Mouse (Mus musculus): ENCODE data around the gene Mmrn1. TPM values are rescaled to one million over a fixed set of nuclear protein-coding genes. Genes with fewer than 3 reads are reported as not detected.
"Not testable (repeated sequence)": the region's sequence is repeated elsewhere in the genome, so short reads cannot be mapped to it uniquely, and the experiment has no call there.

Mmrn1 gene
- 1.8 and 3.6 TPM in 2 replicates for polyA plus RNA-seq (2012; rRNA removed)

- not testable (repeated sequence) for DNase-seq (ENCODE audit: low read depth)
Observed at GRCm38 (mm10) chr6:60924676-60925075, at the start of gene Mmrn1. Gene Mmrn1, plus strand, starts transcription at chr6:60924976.

- DNase-seq (ENCODE audit: low read depth): no peak
- TF ChIP-seq CTCF (IDR thresholded peaks at IDR 0.05; ENCODE audit: borderline replicate concordance, extremely low read depth, insufficient read depth, insufficient read length) (no peak), POLR2A (IDR thresholded peaks at IDR 0.05; ENCODE audit: borderline replicate concordance, extremely low read depth, insufficient read depth, insufficient read length, poor library complexity, severe bottlenecking) (no peak)
Observed at GRCm38 (mm10) chr6:60880362-60880761, 44.4 kb upstream of the Mmrn1 start.

DNA sequence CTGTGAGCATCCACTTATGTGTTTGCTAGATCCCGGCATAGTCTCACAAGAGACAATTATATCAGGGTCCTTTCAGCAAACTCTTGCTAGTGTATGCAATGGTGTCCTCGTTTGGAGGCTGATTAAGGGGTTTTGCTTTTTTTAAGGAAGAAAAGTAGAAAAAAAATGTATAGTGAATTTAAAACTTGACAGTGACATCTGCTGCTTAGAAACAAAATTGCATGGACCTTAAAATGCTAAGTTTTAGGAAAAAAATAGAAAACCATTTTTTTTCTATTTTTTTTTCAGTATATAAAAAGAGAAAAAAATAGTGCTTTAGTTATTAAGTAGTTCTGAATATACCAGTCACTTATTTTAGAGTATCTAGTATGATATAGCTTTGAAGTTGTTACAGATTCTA is 43.2 kb upstream of the Mmrn1 start:
- TF ChIP-seq CTCF (IDR thresholded peaks at IDR 0.05; ENCODE audit: borderline replicate concordance, extremely low read depth, insufficient read depth, insufficient read length) (no peak), POLR2A (IDR thresholded peaks at IDR 0.05; ENCODE audit: borderline replicate concordance, extremely low read depth, insufficient read depth, insufficient read length, poor library complexity, severe bottlenecking) (no peak)
- peak; percentile 4 for DNase-seq (ENCODE audit: low read depth)

- DNase-seq (ENCODE audit: low read depth): no peak
- TF ChIP-seq CTCF (IDR thresholded peaks at IDR 0.05; ENCODE audit: borderline replicate concordance, extremely low read depth, insufficient read depth, insufficient read length) (no peak), POLR2A (IDR thresholded peaks at IDR 0.05; ENCODE audit: borderline replicate concordance, extremely low read depth, insufficient read depth, insufficient read length, poor library complexity, severe bottlenecking) (no peak)
Observed at GRCm38 (mm10) chr6:60907272-60907671, 17.5 kb upstream of the Mmrn1 start.

GRCm38 (mm10) chr6:60931364-60931763 is 6.6 kb downstream of the Mmrn1 start:
- peak; percentile 56 for DNase-seq (ENCODE audit: low read depth)
- peak; percentile 50; the same call in 1 of the 2 replicates for TF ChIP-seq CTCF (IDR thresholded peaks at IDR 0.05; ENCODE audit: borderline replicate concordance, extremely low read depth, insufficient read depth, insufficient read length)
- no peak for TF ChIP-seq POLR2A (IDR thresholded peaks at IDR 0.05; ENCODE audit: borderline replicate concordance, extremely low read depth, insufficient read depth, insufficient read length, poor library complexity, severe bottlenecking)

DNA sequence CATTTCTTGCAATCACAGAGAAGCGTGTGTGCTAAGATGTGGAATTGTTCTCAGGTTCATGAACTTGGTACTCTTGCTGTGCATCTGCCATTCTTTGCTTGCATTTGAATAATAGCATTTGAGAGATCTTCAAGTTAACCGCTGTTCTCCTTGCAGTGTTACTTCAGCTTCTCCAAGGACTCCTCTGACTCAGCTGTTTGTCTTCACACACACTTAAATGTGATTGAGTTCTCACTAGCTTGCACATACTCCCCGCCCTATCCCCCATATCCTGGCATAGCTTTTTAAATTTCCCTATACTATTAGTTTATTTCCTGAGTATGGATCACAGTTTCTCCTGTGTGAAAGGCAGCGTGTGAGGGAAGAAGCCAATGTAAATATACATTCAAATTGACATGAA is 10.1 kb downstream of the Mmrn1 start:
- DNase-seq (ENCODE audit: low read depth): no peak
- TF ChIP-seq POLR2A (IDR thresholded peaks at IDR 0.05; ENCODE audit: borderline replicate concordance, extremely low read depth, insufficient read depth, insufficient read length, poor library complexity, severe bottlenecking) (no peak), CTCF (IDR thresholded peaks at IDR 0.05; ENCODE audit: borderline replicate concordance, extremely low read depth, insufficient read depth, insufficient read length) (no peak)

DNA sequence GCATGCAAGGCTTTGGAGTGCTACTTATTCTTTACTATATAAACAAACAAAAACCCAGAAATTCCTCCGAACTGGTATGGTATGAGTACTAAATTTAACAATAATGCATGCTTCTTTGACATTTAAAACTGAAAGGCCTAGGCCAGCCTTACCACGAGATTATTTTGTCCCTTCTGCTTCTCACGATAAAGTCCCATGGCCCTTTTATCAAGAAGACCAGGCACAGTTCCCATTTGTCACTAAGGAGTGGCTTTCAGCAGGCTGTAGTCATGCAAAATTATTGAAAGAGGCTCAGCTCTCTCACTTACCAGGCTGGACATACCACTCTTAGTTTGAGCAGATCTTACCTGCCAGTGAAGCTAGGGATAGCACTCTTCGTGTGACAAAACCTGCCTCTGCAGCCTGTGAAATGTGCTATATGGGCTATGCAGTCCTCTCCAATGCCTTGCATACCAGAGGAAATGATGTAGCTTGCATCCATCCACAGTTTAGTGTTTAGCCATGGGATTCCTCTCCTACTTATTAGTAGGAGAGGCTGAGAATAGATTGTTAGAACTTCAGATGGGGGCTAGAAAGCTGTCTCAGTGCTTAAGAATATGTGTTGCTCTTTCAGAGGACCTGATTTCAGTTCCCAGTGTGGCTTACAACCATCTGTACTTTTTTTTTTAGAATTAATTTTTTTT is 10.8 kb downstream of the Mmrn1 start:
- no peak for DNase-seq (ENCODE audit: low read depth)
- TF ChIP-seq CTCF (IDR thresholded peaks at IDR 0.05; ENCODE audit: borderline replicate concordance, extremely low read depth, insufficient read depth, insufficient read length) (no peak), POLR2A (IDR thresholded peaks at IDR 0.05; ENCODE audit: borderline replicate concordance, extremely low read depth, insufficient read depth, insufficient read length, poor library complexity, severe bottlenecking) (no peak)

DNA sequence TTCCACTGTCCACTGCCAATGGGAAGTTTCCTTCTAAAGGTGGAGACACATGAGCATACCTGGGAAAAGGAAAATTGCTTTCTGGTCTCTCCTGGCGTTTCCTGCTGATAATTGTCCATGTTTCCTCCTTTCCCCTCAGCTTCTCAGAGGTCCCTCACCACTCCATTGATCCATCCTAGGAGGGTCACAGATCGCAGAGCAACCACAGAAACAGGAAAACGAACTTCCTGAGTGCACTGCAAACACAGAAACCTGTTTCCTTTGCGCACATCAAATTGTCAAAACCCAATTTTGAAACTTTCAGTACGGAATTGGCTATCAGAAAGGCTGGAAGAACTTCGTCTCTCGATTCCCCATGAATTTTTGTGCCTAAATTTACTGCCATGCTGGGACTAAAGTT is 19.4 kb downstream of the Mmrn1 start:
- no peak for DNase-seq (ENCODE audit: low read depth)
- TF ChIP-seq POLR2A (IDR thresholded peaks at IDR 0.05; ENCODE audit: borderline replicate concordance, extremely low read depth, insufficient read depth, insufficient read length, poor library complexity, severe bottlenecking): no peak
- TF ChIP-seq CTCF (IDR thresholded peaks at IDR 0.05; ENCODE audit: borderline replicate concordance, extremely low read depth, insufficient read depth, insufficient read length): no peak

GRCm38 (mm10) chr6:60944621-60945020 is 19.8 kb downstream of the Mmrn1 start:
- no peak for DNase-seq (ENCODE audit: low read depth)
- no peak for TF ChIP-seq POLR2A (IDR thresholded peaks at IDR 0.05; ENCODE audit: borderline replicate concordance, extremely low read depth, insufficient read depth, insufficient read length, poor library complexity, severe bottlenecking)
- TF ChIP-seq CTCF (IDR thresholded peaks at IDR 0.05; ENCODE audit: borderline replicate concordance, extremely low read depth, insufficient read depth, insufficient read length): no peak

DNA sequence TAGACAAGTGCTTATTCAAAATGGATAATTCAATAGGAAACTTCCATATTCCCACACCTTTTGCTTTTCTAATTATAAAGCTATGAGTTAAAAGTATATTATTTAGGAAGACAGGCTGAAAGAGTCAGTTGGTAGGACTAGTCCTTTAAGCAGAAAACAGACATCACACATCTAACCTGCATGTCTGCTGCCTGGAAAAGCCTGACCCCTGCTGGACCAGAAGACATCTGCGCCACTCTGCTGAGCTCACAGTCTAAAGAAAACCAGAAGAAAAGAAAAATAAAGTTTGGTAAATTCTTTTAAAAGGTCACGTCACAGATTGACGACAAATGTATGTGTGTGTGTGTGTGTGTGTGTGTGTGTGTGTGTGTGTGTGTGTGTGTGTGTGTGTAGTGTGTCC is 25.6 kb downstream of the Mmrn1 start:
- peak; percentile 75 for TF ChIP-seq CTCF (IDR thresholded peaks at IDR 0.05; ENCODE audit: borderline replicate concordance, extremely low read depth, insufficient read depth, insufficient read length)
- no peak for TF ChIP-seq POLR2A (IDR thresholded peaks at IDR 0.05; ENCODE audit: borderline replicate concordance, extremely low read depth, insufficient read depth, insufficient read length, poor library complexity, severe bottlenecking)
- DNase-seq (ENCODE audit: low read depth): peak; percentile 66

GRCm38 (mm10) chr6:60961285-60961684 is 36.5 kb downstream of the Mmrn1 start:
- DNase-seq (ENCODE audit: low read depth): peak; percentile 35

GRCm38 (mm10) chr6:60961838-60962237 is 37.1 kb downstream of the Mmrn1 start:
- TF ChIP-seq CTCF (IDR thresholded peaks at IDR 0.05; ENCODE audit: borderline replicate concordance, extremely low read depth, insufficient read depth, insufficient read length) (no peak), POLR2A (IDR thresholded peaks at IDR 0.05; ENCODE audit: borderline replicate concordance, extremely low read depth, insufficient read depth, insufficient read length, poor library complexity, severe bottlenecking) (no peak)
- peak; percentile 63 for DNase-seq (ENCODE audit: low read depth)

More at GRCm38 (mm10) chr6:60961285-60961684, 36.5 kb downstream of the Mmrn1 start:
- no peak for TF ChIP-seq CTCF (IDR thresholded peaks at IDR 0.05; ENCODE audit: borderline replicate concordance, extremely low read depth, insufficient read depth, insufficient read length)
- no peak for TF ChIP-seq POLR2A (IDR thresholded peaks at IDR 0.05; ENCODE audit: borderline replicate concordance, extremely low read depth, insufficient read depth, insufficient read length, poor library complexity, severe bottlenecking)
